Mouse (Mus musculus) kidney, embryonic 16.5 days (tissue): ENCODE measurements around the gene 4931440F15Rik. TPM values are rescaled to one million over a fixed set of nuclear protein-coding genes. Genes with fewer than 3 reads are reported as not detected.
"Not testable (repeated sequence)": the region's sequence is repeated elsewhere in the genome, so short reads cannot be mapped to it uniquely, and the experiment has no call there.

Experiments used
- ATAC-seq: fragments of 200-750 bp; cut with Nextera tagmentation; 2 replicates; pipeline ENCODE4 v1.8.0; 2017; ENCODE audit warnings: moderate TSS enrichment; ENCODE audit not compliant: low FRiP score, low TSS enrichment
- H3K27ac ChIP-seq: fragments of 300-500 bp; sonication (generic); 2 replicates; pipeline ENCODE4 v1.5.1; 2014; ENCODE audit warnings: low read length
- H3K27me3 ChIP-seq: fragments of 300-500 bp; sonication (generic); 2 replicates; pipeline ENCODE4 v1.6.1; 2014; ENCODE audit warnings: low read length, control low read depth, mixed read lengths; ENCODE audit not compliant: insufficient read depth
- H3K36me3 ChIP-seq: fragments of 300-500 bp; sonication (generic); 2 replicates; pipeline ENCODE4 v1.6.1; 2014; ENCODE audit warnings: low read length, control low read depth, mixed read lengths; ENCODE audit not compliant: insufficient read depth
- H3K4me1 ChIP-seq: fragments of 300-500 bp; sonication (generic); 2 replicates; pipeline ENCODE4 v1.6.1; 2014; ENCODE audit warnings: low read length, control low read depth, mixed read lengths; ENCODE audit not compliant: insufficient read depth
- H3K4me2 ChIP-seq: fragments of 300-500 bp; sonication (generic); replicated peaks from 2 replicates; pipeline ENCODE4 v1.6.1; 2014; ENCODE audit warnings: low read depth, low read length
- H3K4me3 ChIP-seq: fragments of 300-500 bp; sonication (generic); 2 replicates; pipeline ENCODE4 v1.5.1; 2014; ENCODE audit warnings: mild to moderate bottlenecking, low read length
- H3K9ac ChIP-seq: fragments of 300-500 bp; sonication (generic); replicated peaks from 2 replicates; pipeline ENCODE4 v1.6.1; 2014; ENCODE audit warnings: low read length
- H3K9me3 ChIP-seq: fragments of 300-500 bp; sonication (generic); 2 replicates; pipeline ENCODE4 v1.6.1; 2016; ENCODE audit warnings: low read length, control low read depth
- WGBS: fragments of 180-500 bp; shearing (Covaris S2); extraction: QIAGEN DNeasy Blood & Tissue Kit; methylation state at CpG from one replicate; pipeline ENCODE4 v1.1.7; 2014; 5-methylcytosine and 5-hydroxymethylcytosine counted together
- polyA plus RNA-seq: library from polyadenylated mRNA; unstranded; fragments of >200 nt; fragmentation: Nextera tagmentation; extraction: Ambion mirVana; gene quantifications from 2 replicates; pipeline ENCODE4 v1.2.1, GENCODE M21; 2015

4931440F15Rik gene
- 0.05 and 0.17 TPM in 2 replicates for polyA plus RNA-seq

- WGBS, result 36% methylated on average over 21 of the region's 21 CpGs
- peak within 1 kb of the TSS; percentile 53 for H3K4me2 ChIP-seq
- H3K27me3 ChIP-seq, H3K9me3 ChIP-seq, H3K27ac ChIP-seq, H3K9ac ChIP-seq, H3K4me1 ChIP-seq, H3K36me3 ChIP-seq: not testable (repeated sequence)
- H3K4me3 ChIP-seq, result peak within 1 kb of the TSS; percentile 28
- ATAC-seq, result peak; percentile 42; the same call in 1 of the 2 replicates
Observed at GRCm38 (mm10) chr11:29825271-29825718, at the start of gene 4931440F15Rik. 4931440F15Rik (minus strand) TSS chr11:29825668.

DNA sequence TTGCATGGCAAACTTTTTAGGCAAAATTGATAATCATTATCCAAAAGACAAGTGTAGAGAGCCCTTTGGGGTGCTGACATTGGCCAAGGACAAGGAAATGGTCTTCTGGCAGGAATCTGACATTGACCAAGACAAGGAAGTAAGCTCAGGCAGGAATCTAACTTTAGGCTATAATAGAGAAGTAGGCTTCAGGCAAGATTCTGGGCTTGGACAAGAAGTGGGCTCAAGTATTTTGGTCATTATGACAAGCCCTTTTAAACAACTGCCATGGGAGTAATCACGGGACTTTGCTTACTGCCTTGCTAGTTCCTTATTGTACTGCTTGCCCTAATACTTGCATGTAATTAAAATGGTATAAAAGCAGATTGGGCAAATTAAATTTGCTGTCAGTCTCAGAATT, 49.3 kb upstream of the 4931440F15Rik start:
- H3K4me3 ChIP-seq, H3K27ac ChIP-seq, H3K36me3 ChIP-seq, H3K4me2 ChIP-seq, H3K4me1 ChIP-seq, H3K9ac ChIP-seq, H3K9me3 ChIP-seq, ATAC-seq, H3K27me3 ChIP-seq: not testable (repeated sequence)
- 86% methylated on average over 1 of the region's 1 CpGs for WGBS

DNA sequence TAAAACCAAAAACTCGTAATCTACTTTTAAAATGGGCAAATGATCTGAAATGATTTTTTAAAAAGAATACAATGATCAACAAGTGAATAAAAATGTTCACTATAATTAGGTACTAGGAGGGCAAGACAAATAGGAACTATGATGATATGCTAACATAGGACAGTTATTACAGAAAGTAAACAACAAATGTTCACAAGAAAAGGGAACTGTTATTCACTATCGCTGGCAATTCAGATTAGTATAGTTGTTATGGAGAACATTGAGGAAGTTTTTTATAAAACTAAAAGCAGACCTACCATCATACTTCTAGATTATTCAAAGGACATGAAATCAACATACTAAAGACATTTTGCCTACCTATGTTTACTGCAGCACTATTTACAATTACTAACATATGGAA, 44.7 kb upstream of the 4931440F15Rik start:
- no peaks in the 10 kb centered on the region for H3K27me3 ChIP-seq
- 88% methylated on average over 2 of the region's 2 CpGs for WGBS
- H3K36me3 ChIP-seq, result no peaks in the 10 kb centered on the region
- H3K4me2 ChIP-seq, result no peak overlapping the region
- no peaks in the 10 kb centered on the region for H3K4me1 ChIP-seq
- no peak overlapping the region for H3K27ac ChIP-seq
- no peak overlapping the region for H3K4me3 ChIP-seq
- ATAC-seq, result no peak
- H3K9ac ChIP-seq, result no peak overlapping the region
- H3K9me3 ChIP-seq, result no peaks in the 10 kb centered on the region

GRCm38 (mm10) chr11:29864269-29864668, 38.8 kb upstream of the 4931440F15Rik start:
- H3K27ac ChIP-seq, result no peak overlapping the region
- ATAC-seq, result no peak

DNA sequence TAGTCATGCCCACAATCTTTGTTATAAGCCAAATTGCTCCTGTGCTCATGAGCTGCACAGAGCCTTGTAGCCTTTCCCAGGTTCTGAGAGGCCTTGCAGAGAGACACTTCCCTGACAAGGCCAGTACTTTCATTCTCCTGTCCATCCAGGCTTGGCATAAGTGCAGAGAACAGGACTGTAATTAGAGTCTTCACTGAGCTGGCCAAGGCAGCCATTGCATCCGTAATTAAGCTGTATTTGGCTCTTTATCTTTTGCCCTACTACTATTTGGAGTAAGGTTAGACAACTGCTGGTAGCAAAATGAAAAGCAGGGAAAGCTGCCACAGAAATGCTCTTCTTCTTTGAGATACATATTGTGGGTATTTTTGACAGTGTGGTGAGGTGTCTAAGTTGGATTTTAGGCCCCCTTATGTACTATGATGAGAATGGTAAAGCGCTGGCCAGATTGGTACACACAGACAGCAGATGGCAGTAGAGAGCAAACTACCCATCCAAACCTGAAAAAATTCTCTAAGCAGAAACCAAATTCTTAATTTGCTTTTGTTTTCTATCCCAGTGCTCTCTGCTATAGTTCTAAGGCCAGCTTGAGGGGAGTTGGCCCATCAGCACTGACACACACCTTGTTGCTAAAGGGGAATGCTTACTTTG, 36.4 kb upstream of the 4931440F15Rik start:
- Histone ChIP-seq H3K27ac (no peak overlapping the region), H3K9ac (no peak overlapping the region), H3K36me3 (no peaks in the 10 kb centered on the region), H3K27me3 (no peaks in the 10 kb centered on the region), H3K4me1 (no peaks in the 10 kb centered on the region), H3K4me2 (no peak overlapping the region), H3K4me3 (no peak overlapping the region), H3K9me3 (no peaks in the 10 kb centered on the region)
- 49% methylated on average over 2 of the region's 2 CpGs for WGBS
- ATAC-seq, result peak; percentile 63; the same call in 1 of the 2 replicates

More at GRCm38 (mm10) chr11:29864269-29864668, 38.8 kb upstream of the 4931440F15Rik start:
- Histone ChIP-seq H3K36me3 (no peaks in the 10 kb centered on the region), H3K9me3 (no peaks in the 10 kb centered on the region), H3K4me2 (no peak overlapping the region), H3K4me1 (no peaks in the 10 kb centered on the region), H3K27me3 (no peaks in the 10 kb centered on the region), H3K4me3 (no peak overlapping the region), H3K9ac (no peak overlapping the region)

GRCm38 (mm10) chr11:29861040-29861439, 35.6 kb upstream of the 4931440F15Rik start:
- Histone ChIP-seq H3K4me1 (no peaks in the 10 kb centered on the region), H3K4me3 (no peak overlapping the region), H3K4me2 (no peak overlapping the region), H3K27me3 (no peaks in the 10 kb centered on the region), H3K36me3 (no peaks in the 10 kb centered on the region), H3K27ac (no peak overlapping the region), H3K9me3 (no peaks in the 10 kb centered on the region), H3K9ac (no peak overlapping the region)
- no peak for ATAC-seq
- 83% methylated on average over 2 of the region's 2 CpGs for WGBS

GRCm38 (mm10) chr11:29840606-29841227, 15.2 kb upstream of the 4931440F15Rik start:
- 89% methylated on average over 3 of the region's 3 CpGs for WGBS
- Histone ChIP-seq H3K27me3 (no peaks in the 10 kb centered on the region), H3K4me3 (no peak overlapping the region), H3K9me3 (no peaks in the 10 kb centered on the region), H3K9ac (no peak overlapping the region), H3K36me3 (no peaks in the 10 kb centered on the region), H3K27ac (no peak overlapping the region), H3K4me2 (no peak overlapping the region), H3K4me1 (no peaks in the 10 kb centered on the region)
- no peak for ATAC-seq

DNA sequence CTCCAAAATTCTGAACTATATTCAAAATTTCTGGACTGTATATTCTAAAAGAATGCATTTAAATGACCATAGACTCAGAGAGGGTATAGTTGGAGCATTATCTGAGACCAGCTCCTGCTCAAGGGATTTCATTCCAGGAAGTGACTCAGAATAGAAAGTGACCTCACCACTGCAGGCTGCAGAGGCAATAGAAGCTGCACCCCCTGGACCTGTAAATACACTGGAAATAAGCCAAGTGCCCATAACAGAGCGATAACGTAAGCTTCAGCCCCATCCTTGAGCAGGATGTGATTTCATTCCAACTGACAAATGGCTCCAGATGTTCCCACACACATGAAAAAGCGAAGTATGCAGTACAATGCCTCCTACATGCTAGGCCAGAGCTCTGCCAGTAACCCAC, 14.3 kb upstream of the 4931440F15Rik start:
- Histone ChIP-seq H3K27ac (no peak overlapping the region), H3K9me3 (no peaks in the 10 kb centered on the region), H3K36me3 (no peaks in the 10 kb centered on the region), H3K9ac (no peak overlapping the region), H3K27me3 (no peaks in the 10 kb centered on the region), H3K4me3 (no peak overlapping the region), H3K4me2 (no peak overlapping the region), H3K4me1 (no peaks in the 10 kb centered on the region)
- peak; percentile 80 for ATAC-seq
- WGBS, result 44% methylated on average over 3 of the region's 3 CpGs

DNA sequence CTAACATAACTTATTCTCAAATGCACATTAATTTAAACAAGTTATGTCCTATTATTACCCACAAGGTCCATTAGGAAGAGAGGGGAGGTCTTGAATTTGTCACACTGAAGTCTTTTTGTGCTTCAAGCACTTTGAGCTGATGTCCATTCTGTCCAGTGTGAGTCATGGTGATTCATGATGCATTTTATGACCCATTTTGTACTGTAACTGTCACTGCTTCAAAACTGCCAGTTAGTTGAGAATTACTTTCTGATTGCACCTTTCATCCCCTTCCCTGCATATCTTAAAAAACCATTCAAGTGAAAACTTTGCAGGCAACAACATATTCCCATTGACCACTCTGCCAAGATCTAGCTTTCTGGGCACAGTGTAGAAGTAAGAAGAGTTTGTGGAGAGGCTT, 11.6 kb upstream of the 4931440F15Rik start:
- H3K4me3 ChIP-seq, result no peak overlapping the region
- no peaks in the 10 kb centered on the region for H3K9me3 ChIP-seq
- H3K4me1 ChIP-seq, result no peaks in the 10 kb centered on the region
- no peaks in the 10 kb centered on the region for H3K36me3 ChIP-seq
- ATAC-seq, result no peak
- H3K9ac ChIP-seq, result no peak overlapping the region
- no peak overlapping the region for H3K27ac ChIP-seq
- H3K4me2 ChIP-seq, result no peak overlapping the region
- H3K27me3 ChIP-seq, result no peaks in the 10 kb centered on the region

DNA sequence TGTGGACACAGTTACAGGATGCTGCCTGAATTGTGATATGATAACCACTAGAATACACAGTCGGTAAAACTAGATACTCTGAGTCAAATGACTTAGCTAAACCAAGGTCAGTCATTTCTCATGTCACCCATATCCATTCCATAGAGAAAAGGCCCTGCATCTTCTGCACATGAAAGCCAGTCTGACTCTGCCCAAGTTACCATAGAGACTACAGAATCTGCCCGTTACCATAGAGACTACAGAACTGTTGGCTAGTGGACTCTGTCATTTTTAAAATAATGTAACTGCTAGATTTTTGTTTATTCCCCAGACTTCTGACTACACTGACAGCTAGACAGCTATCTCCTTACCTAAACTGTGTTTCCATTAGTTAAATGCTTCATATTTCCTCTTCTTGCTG, 2.3 kb upstream of the 4931440F15Rik start:
- Histone ChIP-seq H3K9ac (no peak overlapping the region), H3K4me1 (0 out of 2 replicates have a peak, but pooled peaks cover 4% of the 10 kb centered on the region), H3K27ac (no peak overlapping the region), H3K9me3 (no peaks in the 10 kb centered on the region), H3K27me3 (peaks cover 7% of the 10 kb centered on the region), H3K36me3 (no peaks in the 10 kb centered on the region), H3K4me2 (no peak overlapping the region), H3K4me3 (no peak overlapping the region)
- no peak for ATAC-seq
- WGBS, result 89% methylated on average over 2 of the region's 2 CpGs
